Mouse (Mus musculus) kidney, postnatal 10 days (tissue): ENCODE results near the gene Meis2.

Experiments used
- DNase-seq: peaks from one replicate; pipeline ENCODE4 v3.0.0; 2021; ENCODE audit warnings: mixed read lengths

Meis2 gene

GRCm38 (mm10) chr2:116067711-116068110, 2.1 kb upstream of the Meis2 start:
- peak; percentile 60 for DNase-seq

GRCm38 (mm10) chr2:116067065-116067497, 1.4 kb upstream of the Meis2 start:
- peak; percentile 94 for DNase-seq

DNA sequence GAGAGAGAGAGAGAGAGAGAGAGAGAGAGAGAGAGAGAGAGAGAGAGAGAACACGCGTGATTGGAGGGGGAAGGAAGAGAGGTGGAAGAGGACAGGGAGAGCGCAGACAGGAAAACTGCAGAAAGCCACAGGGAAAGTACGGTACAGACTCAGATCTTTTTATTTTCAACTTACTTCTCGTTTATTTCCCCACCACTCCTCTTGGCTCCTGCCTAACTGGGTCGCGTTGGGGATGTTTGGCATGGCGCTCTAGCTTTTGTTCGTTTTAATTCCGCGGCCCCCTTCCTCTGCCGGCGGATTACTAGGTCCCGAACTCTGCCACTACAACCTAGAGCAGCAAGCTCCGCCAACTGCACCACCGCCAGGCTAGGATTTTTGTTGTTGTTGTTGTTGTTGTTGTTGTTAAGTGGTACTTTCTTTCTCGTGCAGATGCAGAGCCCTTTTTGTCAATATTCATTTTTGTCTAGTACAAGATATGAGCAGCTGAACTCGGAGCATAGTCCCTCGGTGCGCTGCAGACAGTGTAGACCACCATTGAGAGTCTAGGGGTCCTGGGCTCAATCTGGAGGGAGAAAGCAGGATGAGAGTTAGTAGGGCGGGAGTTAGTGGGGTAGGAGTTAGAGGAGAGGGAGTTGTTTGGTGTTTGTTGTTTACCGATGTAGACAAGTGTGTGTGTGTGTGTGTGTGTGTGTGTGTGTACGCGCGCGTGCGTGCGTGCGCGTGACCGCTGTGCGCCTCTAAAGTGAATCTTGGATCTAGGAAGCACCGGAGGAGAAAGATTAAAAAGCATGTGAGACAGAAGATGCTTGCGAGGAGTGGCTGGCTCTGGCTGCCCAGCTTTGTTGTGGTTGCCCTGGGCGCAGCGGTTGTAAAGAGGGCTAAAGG, 660 bp upstream of the Meis2 start:
- peak; percentile 73 for DNase-seq

- peak; percentile 70 for DNase-seq
These were observed 582 bp downstream of the Meis2 start for GRCm38 (mm10) chr2:116065057-116065456.

DNA sequence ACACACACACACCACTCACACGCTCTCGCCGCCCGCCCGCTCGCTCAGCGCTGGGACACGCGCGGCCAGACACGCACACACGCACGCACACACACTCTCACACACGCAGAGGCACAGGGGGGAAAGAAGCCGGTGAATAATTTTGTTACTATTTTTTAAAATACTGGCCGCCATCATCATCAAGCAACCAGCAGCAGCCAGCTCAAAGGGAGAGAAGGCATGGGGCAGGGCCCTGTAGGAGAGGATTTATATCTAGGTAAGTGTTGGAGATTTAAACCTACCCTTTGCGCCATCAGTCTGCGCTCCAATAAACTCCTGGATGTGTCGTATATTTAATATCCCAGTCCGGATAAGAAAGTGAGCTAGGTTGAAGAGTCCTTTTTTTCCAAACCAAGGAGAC, 1.1 kb downstream of the Meis2 start:
- peak; percentile 47 for DNase-seq

DNA sequence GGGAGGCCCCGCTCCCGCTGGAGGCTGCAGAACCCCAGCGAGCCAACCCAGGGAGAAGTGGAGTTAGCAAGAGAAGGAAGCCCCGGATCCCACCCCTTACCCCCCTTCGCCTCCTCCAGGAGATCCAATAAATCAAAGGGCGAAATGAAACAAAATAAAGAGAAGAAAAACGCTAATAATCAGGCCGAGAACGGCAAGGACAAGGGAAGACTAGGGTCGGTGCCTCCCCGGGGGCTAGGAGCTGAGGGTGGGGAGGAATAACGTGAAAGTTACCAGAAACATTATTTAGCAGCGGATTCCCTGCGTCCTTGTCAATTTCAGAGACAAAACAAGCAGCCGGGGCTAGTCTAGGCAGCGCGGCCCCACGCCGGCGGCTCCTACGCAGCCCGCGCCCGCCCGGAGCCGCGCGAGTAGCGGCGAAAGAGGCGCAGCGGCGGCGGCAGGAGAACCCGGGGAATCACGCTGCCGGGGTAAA, 1.8 kb downstream of the Meis2 start:
- DNase-seq = peak; percentile 67

GRCm38 (mm10) chr2:116062761-116063441, 2.7 kb downstream of the Meis2 start:
- peak; percentile 53 for DNase-seq

GRCm38 (mm10) chr2:116062251-116062651, 3.4 kb downstream of the Meis2 start:
- peak; percentile 55 for DNase-seq

GRCm38 (mm10) chr2:116061401-116062021, 4.1 kb downstream of the Meis2 start:
- DNase-seq = peak; percentile 72

DNA sequence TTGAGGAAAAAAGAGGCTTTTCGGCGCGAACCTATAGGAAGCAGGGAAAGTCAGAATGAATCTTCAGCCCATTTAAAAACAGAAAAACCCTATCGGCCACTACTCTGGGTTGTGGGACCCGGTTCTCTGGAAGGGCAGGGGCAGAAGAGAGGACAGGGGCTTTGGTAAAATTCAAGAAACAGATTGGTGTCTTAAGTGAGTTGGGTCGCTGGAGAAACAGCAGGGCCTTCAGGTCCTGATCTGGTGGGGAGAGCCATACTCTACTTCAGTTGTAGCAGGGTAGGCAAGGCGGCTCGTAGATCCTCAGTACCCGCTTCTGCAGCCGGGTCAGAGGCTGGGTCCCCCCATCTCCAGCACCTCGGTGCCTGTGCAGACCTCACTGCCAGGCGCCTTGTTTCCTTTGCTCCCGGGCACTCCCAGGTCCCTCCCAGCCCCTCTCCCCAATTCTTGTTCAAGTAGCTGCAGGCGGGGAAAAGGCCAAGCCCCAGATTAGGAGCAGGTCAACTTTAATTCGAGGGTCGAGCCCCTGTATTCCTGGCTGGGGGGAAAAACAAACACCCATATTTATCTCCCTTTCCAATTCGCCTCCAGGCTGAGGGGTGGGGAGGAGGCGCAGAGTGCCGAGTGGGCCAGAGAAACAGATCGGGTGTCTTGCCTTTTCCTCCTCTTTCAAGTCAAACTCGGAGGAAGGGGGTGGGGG, 4.8 kb downstream of the Meis2 start:
- peak; percentile 49 for DNase-seq

GRCm38 (mm10) chr2:116060210-116060609, 5.4 kb downstream of the Meis2 start:
- peak; percentile 67 for DNase-seq

GRCm38 (mm10) chr2:116059661-116060060, 6.0 kb downstream of the Meis2 start:
- no peak for DNase-seq

GRCm38 (mm10) chr2:116059066-116059465, 6.6 kb downstream of the Meis2 start:
- DNase-seq = no peak

GRCm38 (mm10) chr2:116058511-116058910, 7.1 kb downstream of the Meis2 start:
- no peak for DNase-seq

DNA sequence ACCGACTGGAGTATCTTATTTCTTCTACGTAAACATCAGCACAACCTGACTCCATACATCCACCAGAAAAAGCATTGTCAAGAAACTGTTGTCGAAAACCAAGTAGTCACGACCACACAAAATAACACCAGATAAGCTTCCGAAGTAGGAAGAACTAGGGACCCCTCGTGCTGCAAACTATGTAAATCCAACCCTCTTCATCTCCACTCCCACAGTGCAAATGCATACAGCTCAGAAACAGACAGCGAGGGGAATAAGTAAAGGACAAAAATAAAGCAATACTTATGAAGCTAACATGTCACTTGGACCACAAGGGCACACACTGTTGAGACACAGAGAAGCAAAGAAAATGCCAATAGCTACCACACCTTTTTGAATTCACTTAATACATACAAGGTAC, 8.8 kb downstream of the Meis2 start:
- DNase-seq = no peak

DNA sequence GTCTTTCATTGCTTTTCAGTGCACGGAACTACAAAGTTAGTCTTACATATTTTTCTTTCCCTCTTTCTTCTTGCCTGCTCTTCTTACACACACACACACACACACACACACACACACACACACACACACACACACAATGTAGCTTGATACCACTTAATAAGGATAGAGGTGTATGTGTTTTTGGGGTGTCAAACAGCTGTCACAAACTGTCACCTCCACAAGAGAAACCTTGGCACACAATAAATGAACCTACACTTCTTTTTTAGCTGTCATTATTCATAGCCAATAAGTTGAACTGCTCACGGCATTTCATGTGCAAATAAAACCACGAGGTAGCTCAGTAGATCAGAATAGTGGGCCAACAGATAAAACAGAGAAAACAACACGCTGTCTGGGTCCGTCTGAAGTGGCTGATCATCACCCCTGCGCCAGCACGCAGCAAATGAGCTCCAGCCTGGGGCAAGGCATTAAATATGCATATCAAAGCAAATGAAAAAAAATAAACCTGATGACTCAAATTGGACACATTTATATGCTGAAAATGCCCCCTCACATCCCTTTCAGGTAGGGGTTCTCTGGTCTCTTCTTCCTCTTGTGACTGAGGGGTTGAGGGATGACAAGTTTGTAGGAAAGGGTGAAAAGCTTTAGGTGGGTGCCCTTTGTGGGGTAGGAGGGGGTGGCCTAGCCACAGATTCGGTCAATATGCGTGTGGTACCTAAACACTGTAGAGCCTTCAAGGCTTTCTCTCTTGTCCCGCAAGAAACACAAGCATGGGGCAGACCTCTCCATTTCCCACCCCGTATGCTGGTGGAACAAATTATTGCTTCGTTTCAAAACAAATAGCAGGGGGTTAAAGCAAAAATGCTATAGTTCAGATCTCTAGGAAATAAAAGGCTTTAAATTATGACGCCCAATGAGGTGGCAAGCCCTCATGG, 9.7 kb downstream of the Meis2 start:
- no peak for DNase-seq

DNA sequence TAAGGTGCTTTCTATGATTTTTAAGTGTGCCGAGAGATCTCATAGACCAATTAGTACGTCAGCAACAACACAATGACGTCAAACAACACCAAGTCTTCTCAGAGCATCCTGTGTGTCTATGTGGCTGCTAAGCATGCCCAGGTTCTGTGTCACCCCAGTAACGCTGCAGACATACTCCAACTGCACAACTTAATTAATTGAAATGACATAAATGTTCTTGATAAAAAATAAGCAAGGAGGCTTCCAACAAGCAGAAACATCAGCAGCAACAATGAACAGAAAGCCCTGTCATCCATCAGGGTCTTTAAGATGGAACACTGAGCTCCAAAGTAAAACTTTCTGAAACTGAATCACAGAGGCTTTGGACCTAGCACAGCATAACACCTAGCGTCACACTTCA, 11.7 kb downstream of the Meis2 start:
- no peak for DNase-seq

- no peak for DNase-seq
These were observed 12.8 kb downstream of the Meis2 start for GRCm38 (mm10) chr2:116052688-116053421.

DNA sequence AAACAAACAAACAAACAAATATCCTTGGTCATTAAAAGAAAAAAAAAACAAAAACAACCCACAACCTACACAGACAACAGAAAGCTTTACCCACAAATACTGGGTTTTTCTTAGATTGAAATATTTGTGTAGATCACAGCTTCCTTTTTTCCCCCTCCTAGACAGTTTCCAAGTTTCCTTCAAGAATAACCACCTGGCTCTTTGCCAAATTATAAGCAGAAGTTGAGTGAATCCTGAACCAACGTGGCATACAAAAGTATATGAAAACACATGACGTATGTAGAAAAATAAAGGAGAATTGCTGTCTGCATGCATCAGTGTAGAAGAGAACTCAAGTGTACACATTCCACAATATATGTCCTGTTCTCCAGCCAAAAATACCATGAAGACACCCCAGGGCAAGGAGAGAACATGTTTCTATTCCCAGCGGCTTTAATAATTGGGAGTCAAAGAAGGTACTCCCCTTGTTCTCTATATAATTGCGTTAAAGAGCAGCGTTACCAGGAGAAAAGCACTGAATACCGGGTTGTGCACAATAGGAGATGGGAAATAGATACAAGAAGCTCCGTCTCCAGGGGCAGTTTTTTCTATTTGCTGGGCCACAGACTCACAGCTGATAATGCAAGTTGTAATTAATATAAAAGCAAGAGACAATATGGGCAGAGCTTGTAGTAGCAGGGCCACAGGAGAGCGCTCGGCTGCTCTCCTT, 13.6 kb downstream of the Meis2 start:
- DNase-seq = no peak

DNA sequence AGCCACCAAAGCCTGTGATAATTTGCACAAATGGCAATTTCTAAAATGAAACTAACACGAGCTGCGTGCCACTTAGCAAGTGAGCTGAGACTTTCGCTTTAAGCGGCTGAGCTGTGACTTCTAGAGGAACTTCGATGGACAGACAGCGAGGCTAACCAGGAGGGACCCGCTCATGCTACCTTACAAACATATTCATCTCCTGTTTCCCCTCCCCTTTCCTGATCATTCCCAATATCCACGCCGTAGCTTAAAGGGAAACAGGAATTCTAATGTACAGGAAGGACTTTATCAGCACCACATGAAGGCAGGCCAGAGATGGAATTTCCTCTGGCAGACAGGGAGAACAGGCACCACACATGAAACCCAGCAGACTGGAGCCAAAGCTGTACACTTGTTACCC, 15.9 kb downstream of the Meis2 start:
- no peak for DNase-seq
